Mouse (Mus musculus): Measurements from ENCODE around the gene Ism1.

Gene Ism1

GRCm38 (mm10) chr2:139712046-139712445 is 34.1 kb downstream of the Ism1 start:
- no peak for DNase-seq (ENCODE audit: low spot score in 2 of 2)

DNA sequence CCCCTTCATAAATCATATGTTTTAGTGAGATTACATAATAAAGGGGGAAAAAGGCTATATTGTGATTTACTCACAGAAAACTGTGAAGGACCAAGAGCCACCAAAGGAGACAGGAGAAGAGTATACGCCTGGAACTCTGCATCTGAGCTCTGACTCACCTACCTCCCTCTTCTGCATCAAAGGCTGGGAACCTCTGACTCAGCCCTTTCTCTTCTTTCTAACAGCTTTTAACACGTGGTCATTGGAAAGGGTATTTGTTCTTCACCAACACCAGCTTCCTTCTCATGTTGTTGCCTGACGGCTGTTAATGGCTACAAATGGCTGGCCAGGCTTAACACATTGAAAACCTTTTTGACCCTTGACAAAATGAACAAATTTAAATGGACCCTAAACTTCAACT is 36.2 kb downstream of the Ism1 start:
- DNase-seq (ENCODE audit: low spot score in 2 of 2) = no peak

- no peak for DNase-seq (ENCODE audit: low spot score in 2 of 2)
Measured at GRCm38 (mm10) chr2:139717772-139718171, 39.8 kb downstream of the Ism1 start.

GRCm38 (mm10) chr2:139722700-139723099 is 44.7 kb downstream of the Ism1 start:
- DNase-seq (ENCODE audit: low spot score in 2 of 2) = peak; percentile 38 to 69

DNA sequence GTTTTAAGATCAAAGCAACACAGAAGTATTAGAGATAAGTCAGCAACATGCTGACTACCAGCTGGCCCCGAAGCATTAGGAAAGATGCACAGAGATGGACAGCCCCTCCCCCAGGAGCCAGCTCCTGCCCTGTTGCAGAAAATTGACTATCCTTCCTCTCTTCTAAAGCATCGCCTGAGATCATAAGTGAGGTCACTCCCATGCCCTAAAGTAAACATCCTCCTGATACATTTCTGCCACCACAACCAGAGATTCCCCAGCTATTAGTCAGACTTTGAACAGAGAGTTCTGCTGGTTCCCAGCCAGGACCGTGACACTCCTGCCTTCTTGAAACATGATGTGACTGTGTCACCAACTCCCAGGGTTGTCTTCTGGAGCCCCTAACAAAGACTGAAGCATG is 45.3 kb downstream of the Ism1 start:
- no peak for DNase-seq (ENCODE audit: low spot score in 2 of 2)

GRCm38 (mm10) chr2:139724202-139724838 is 46.3 kb downstream of the Ism1 start:
- no peak for DNase-seq (ENCODE audit: low spot score in 2 of 2)

- no peak for DNase-seq (ENCODE audit: low spot score in 2 of 2)
Measured at GRCm38 (mm10) chr2:139725328-139725727, 47.4 kb downstream of the Ism1 start.

DNA sequence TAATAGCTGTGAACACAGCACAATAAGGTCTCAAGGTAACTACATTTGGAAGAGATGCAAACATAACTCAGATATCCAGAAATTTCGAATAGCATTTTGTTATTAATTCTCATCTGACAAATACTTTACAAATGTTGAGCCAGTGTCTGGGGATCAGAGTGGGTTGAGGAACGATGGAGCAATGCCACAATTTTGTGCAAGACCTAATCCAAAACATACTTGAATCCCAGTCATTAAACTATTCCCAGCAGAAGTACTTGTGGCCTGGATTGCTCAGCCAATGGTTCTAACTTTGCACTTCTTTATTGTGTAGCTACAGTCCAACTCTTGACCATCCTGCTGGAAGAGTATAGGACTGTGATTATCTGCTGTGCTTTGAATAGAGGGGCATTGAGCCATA is 50.1 kb downstream of the Ism1 start:
- DNase-seq (ENCODE audit: low spot score in 2 of 2) = no peak

DNA sequence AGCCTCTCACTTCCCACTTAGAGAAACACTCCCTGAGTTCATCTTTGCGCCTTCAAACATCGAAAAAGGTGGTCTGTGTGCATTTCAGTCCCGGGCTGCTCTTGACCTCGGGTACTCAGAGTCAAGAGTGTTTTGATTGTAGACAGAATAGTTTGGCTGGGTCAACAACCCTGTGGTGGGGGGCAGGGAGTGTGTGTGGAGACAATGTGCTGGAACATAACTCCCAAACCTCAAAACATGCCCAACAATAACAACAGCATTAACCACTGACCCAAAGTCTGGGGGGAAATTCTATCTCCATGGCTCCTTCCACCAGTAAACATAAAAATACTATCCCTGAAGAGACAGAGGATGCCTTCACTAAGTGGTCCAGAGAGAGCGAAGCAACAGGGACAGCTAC is 51.4 kb downstream of the Ism1 start:
- DNase-seq (ENCODE audit: low spot score in 2 of 2) = no peak

- no peak for DNase-seq (ENCODE audit: low spot score in 2 of 2)
Measured at GRCm38 (mm10) chr2:139742381-139742780, 64.4 kb downstream of the Ism1 start.

- no peak for DNase-seq (ENCODE audit: low spot score in 2 of 2)
Measured at GRCm38 (mm10) chr2:139757021-139757420, 79.0 kb downstream of the Ism1 start.

- DNase-seq (ENCODE audit: low spot score in 2 of 2) = no peak
Measured at GRCm38 (mm10) chr2:139757456-139757855, 79.5 kb downstream of the Ism1 start.

DNA sequence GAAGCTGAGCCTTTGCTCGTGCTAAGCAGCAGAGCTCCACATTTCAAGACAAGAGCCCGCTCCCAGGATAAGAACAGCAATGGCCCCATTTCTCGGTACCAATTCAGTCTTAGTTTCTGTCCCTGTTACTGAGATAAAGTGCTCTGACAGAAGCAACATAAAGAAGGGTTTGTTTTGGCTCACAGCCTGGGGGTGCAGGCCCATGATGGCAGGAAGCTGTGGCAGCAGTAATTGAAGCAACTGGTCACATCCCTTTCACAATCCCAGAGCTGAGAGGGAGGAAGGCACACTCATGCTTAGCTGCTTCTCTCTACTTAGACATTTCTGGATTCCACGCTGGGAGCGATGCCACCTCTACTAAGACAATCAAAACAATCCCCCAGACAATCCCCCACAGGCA is 86.4 kb downstream of the Ism1 start:
- DNase-seq (ENCODE audit: low spot score in 2 of 2) = no peak

- no peak for DNase-seq (ENCODE audit: low spot score in 2 of 2)
Measured at GRCm38 (mm10) chr2:139774949-139775570, 97.1 kb downstream of the Ism1 start.

- no peak for DNase-seq (ENCODE audit: low spot score in 2 of 2)
Measured at GRCm38 (mm10) chr2:139776644-139777043, 98.7 kb downstream of the Ism1 start.

GRCm38 (mm10) chr2:139778283-139778682 is 100.3 kb downstream of the Ism1 start:
- no peak for DNase-seq (ENCODE audit: low spot score in 2 of 2)

DNA sequence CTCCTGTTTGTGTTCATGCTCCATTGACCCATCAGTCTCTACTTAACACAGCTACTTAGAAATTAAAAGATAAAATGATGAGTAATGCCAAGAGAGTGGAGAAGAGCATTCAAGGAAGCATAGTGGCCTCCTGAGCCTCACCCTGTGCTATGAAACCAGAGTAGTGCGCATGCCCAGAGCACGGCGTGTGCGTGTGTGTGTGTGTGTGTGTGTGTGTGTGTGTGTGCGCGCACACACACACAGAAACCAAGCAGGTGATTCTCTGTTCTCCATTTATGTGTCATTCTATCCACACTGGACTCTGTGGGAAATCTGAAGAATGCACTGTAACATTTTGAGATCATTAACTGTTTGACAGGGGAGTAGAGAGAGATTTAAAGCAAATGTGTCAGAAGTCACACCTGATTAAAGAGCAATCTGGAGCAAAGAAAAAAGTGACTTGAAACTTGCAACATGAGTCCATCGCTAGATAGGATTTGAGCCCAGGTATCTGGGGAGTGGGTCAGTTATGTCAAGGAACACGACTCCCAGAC is 105.4 kb downstream of the Ism1 start:
- no peak for DNase-seq (ENCODE audit: low spot score in 2 of 2)

DNA sequence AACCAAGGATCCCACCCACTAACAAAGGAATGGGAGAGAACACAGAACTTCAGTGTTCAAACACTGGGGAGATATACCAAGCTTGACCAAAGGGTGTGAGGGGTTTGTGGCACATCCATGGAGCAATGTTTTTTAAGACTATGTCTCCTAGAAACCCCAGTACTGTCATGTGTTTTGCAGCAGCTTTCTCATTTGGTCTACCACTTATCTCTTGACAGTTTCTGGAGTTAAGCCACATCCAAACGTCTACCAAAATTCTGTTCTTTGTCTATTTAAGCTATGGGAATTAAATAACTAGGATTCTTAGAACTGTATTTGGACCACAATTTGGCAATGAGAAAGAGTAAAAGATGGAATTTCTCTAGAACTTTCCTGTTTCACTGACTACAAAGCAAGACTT is 106.5 kb downstream of the Ism1 start:
- no peak for DNase-seq (ENCODE audit: low spot score in 2 of 2)

- no peak for DNase-seq (ENCODE audit: low spot score in 2 of 2)
Measured at GRCm38 (mm10) chr2:139784946-139785345, 107.0 kb downstream of the Ism1 start.

DNA sequence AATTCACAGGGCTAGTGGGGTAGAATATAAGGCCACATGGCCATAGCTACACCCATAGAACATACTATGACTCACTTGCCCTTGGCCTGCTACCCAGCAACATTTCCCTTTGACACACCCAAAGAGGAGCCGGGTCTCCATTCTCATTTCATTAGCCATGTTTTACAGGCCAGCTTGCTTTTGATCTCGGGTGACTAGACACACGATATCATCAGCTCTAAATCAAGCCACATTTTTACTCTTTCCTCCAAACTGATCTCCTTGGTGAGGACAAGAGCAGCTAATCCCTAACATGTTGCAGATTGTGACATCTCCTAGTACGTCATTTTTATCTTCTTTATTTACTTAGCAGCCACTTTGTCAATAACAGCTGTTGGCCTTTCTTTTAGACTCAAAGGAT is 110.7 kb downstream of the Ism1 start:
- DNase-seq (ENCODE audit: low spot score in 2 of 2) = no peak

DNA sequence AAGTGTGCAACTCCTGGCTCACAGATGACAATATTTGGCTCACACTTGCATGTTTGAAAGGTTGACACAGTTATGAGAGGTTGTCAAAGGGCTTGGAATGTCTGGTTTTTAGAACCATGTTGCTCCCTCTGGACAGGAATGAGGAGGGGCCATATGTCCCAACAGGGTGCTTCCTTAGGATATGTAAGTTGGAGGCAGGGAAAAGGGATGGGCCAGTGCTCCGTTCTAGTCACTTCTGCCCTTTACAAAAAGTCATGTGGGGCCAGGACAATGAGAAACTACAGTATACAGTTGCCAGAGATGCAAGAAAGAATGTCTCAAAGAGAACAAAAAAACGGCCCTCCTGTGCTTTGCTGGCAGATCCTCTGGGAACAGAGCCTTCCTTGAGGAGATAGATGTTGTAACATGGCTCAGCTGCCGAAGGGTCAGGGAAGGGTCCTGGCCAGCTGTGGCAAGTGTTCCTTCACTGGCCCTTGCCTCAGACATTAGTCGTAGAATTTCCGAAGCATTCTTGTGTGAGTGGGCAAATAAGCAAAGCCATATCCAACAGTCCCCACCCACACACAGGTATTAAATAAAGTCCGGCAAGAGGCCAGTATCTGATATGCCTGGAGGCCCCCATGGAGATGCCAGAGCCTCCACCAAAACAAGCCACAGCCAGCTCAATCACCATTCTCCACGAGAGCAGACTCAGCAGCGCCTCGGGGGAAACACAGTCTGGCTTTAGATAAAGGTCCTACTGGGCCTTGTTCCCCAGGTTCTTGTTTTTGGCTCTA is 114.6 kb downstream of the Ism1 start:
- DNase-seq (ENCODE audit: low spot score in 2 of 2) = no peak

DNA sequence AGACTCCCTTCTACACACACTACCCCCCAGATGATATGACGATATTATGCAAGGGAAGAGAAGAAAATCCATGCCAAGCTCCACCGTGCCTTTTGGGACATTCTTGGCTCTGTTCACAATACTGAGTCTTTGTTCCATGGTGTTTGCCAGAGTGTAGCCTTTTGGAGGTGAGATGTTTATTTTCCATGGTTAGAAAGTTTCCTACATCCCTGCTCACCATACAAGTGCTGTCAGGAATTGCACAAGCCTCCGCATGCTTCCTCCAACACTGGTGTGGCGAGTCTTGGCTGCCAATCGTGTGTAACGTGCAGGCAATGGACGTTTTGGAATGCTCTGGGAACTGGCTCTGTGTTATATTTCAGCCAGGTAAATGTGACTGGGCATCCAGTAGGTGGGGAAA is 126.1 kb downstream of the Ism1 start:
- no peak for DNase-seq (ENCODE audit: low spot score in 2 of 2)

DNA sequence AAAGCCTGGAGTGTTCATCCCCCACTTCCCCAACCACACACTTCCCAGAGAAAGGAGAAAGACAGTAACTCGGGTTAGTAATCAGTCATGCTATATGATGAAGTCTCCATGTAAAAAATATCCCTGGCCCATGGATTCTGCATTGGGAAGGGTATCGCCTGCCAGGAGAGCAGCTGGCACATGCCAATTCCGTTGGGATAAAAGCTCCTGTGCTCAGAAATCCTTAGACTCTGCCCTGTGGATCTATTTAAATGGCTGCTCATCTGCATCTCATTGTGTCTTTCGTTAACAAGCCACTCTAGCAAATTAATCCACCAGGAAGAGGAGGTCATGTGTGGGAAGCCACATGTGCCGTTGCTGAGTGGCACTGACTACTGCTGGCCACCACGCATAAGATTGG is 129.9 kb downstream of the Ism1 start:
- no peak for DNase-seq (ENCODE audit: low spot score in 2 of 2)

All from cerebellum, postnatal 4 days (tissue).